Comparison of ENCODE assay signal across 14 mouse cellular contexts in genomic region chr4:134451484-134451883, GRCm38 (mm10). TPM values are rescaled to one million over a fixed set of nuclear protein-coding genes. Genes with fewer than 3 reads are reported as not detected.
DNase-seq lines count a peak whose midpoint lies in the region; ATAC-seq and TF ChIP-seq lines count a peak whose summit lies in the region.
"Had no signal": no experiment of that assay in that cellular context is flagged by ENCODE, and none has a peak within 500 bp of the region (broad histone marks: within the 10 kb centered on the region; RNA-seq: fewer than 3 reads in every experiment).

No protein-coding gene starts in this region.

- H3K4me1 ChIP-seq in cerebellum, adult 2 months (ENCODE audit: control insufficient read depth, insufficient read depth, low read length): peaks cover 23% of the 10 kb centered on the region
- H3K4me1 ChIP-seq in hindbrain, embryonic 16.5 days (ENCODE audit: control insufficient read depth, insufficient read depth, low read depth, low read length): peaks cover 32% of the 10 kb centered on the region
- peaks cover 24% of the 10 kb centered on the region for H3K4me1 ChIP-seq in neural tube, embryonic 14.5 days (ENCODE audit: control insufficient read depth, insufficient read depth, low read length)
- no peaks in the 10 kb centered on the region; the same call in 1 of the 2 replicates for H3K4me1 ChIP-seq in stomach, postnatal 0 days (replicated peaks; ENCODE audit: control insufficient read depth, insufficient read depth)
- peaks cover 11% of the 10 kb centered on the region for H3K4me1 ChIP-seq in kidney, adult 2 months (ENCODE audit: control insufficient read depth, insufficient read depth, low read length)

- no peak for TF ChIP-seq EP300 in stomach, postnatal 0 days (optimal IDR thresholded peaks at IDR 0.05)

- H3K9ac ChIP-seq in hindbrain, embryonic 16.5 days (ENCODE audit: low read depth, low read length): no peak overlapping the region
- no peak overlapping the region for H3K9ac ChIP-seq in neural tube, embryonic 14.5 days (replicated peaks; ENCODE audit: low read depth, low read length)
- H3K9ac ChIP-seq in stomach, postnatal 0 days (ENCODE audit: low read length): no peak overlapping the region
- H3K9ac ChIP-seq: lung, embryonic 14.5 days had no signal

- no peak for TF ChIP-seq CTCF in cerebellum, adult 2 months (IDR thresholded peaks at IDR 0.05; ENCODE audit: borderline replicate concordance, insufficient read depth, low read depth, low read length)
- no peak for TF ChIP-seq CTCF in left cerebral cortex, adult 2 months (IDR thresholded peaks at IDR 0.05)
- TF ChIP-seq CTCF in stomach, postnatal 0 days (IDR thresholded peaks at IDR 0.05; ENCODE audit: low read depth): no peak
- TF ChIP-seq CTCF in kidney, adult 2 months (conservative IDR thresholded peaks at IDR 0.05; ENCODE audit: insufficient read depth, insufficient read length, low read depth, low read length): no peak

- H3K27me3 ChIP-seq in cerebellum, adult 2 months (ENCODE audit: control insufficient read depth, insufficient read depth, low read length): no peaks in the 10 kb centered on the region
- no peaks in the 10 kb centered on the region for H3K27me3 ChIP-seq in hindbrain, embryonic 16.5 days (replicated peaks; ENCODE audit: control insufficient read depth, insufficient read depth, low read length)
- H3K27me3 ChIP-seq in neural tube, embryonic 14.5 days (ENCODE audit: control insufficient read depth, insufficient read depth, low read length): no peaks in the 10 kb centered on the region; the same call in 1 of the 2 replicates
- H3K27me3 ChIP-seq in stomach, postnatal 0 days (ENCODE audit: control insufficient read depth, insufficient read depth, low read length): no peaks in the 10 kb centered on the region
- no peaks in the 10 kb centered on the region for H3K27me3 ChIP-seq in kidney, adult 2 months (replicated peaks; ENCODE audit: control insufficient read depth, insufficient read depth, low read length)

- no peaks in the 10 kb centered on the region for H3K9me3 ChIP-seq in hindbrain, embryonic 16.5 days (ENCODE audit: control insufficient read depth, low read length)
- no peaks in the 10 kb centered on the region for H3K9me3 ChIP-seq in neural tube, embryonic 14.5 days (ENCODE audit: control insufficient read depth, low read length)
- H3K9me3 ChIP-seq in stomach, postnatal 0 days (ENCODE audit: control insufficient read depth, low read length): no peaks in the 10 kb centered on the region
- H3K9me3 ChIP-seq: heart, embryonic 13.5 days had no signal

- H3K27ac ChIP-seq in cerebellum, adult 2 months (ENCODE audit: insufficient read depth, low read length): peak overlapping the region; percentile 90; the same call in 1 of the 2 replicates
- peak overlapping the region; percentile 99 for H3K27ac ChIP-seq in left cerebral cortex, adult 2 months
- peak overlapping the region; percentile 92; the same call in 1 of the 2 replicates for H3K27ac ChIP-seq in hindbrain, embryonic 16.5 days (ENCODE audit: low read depth, low read length)
- H3K27ac ChIP-seq in neural tube, embryonic 14.5 days (ENCODE audit: low read depth, low read length): peak overlapping the region; percentile 93
- H3K27ac ChIP-seq in stomach, postnatal 0 days (replicated peaks): no peak overlapping the region
- H3K27ac ChIP-seq in kidney, adult 2 months (ENCODE audit: insufficient read depth, low read depth, low read length): no peak overlapping the region
- H3K27ac ChIP-seq: heart, embryonic 13.5 days had no signal

- intact Hi-C loops in left cerebral cortex, adult 2 months (cut with DNase I): no loop called here
- intact Hi-C loops in left cerebral cortex, postnatal 14 days (cut with DNase I): no loop called here

- WGBS in cerebellum, adult 2 months: 54% methylated on average over 9 of the region's 9 CpGs
- WGBS in hindbrain, embryonic 16.5 days: 32% methylated on average over 9 of the region's 9 CpGs
- WGBS in neural tube, embryonic 14.5 days: 53% methylated on average over 9 of the region's 9 CpGs
- WGBS in stomach, postnatal 0 days: 64% methylated on average over 9 of the region's 9 CpGs
- 72% methylated on average over 9 of the region's 9 CpGs for WGBS in kidney, adult 2 months

- H3K4me3 ChIP-seq in cerebellum, adult 2 months (replicated peaks; ENCODE audit: insufficient read depth, low read depth, low read length): no peak overlapping the region
- H3K4me3 ChIP-seq in left cerebral cortex, adult 2 months: no peak overlapping the region
- no peak overlapping the region for H3K4me3 ChIP-seq in hindbrain, embryonic 16.5 days (ENCODE audit: low read length)
- H3K4me3 ChIP-seq in neural tube, embryonic 14.5 days (ENCODE audit: low read depth, low read length): no peak overlapping the region
- no peak overlapping the region for H3K4me3 ChIP-seq in stomach, postnatal 0 days (ENCODE audit: low read depth, low read length)
- no peak overlapping the region for H3K4me3 ChIP-seq in kidney, adult 2 months (ENCODE audit: insufficient read depth, low read depth, low read length)

- no peaks in the 10 kb centered on the region for H3K36me3 ChIP-seq in hindbrain, embryonic 16.5 days (ENCODE audit: control insufficient read depth, insufficient read depth, low read length)
- H3K36me3 ChIP-seq in neural tube, embryonic 14.5 days (ENCODE audit: control insufficient read depth, insufficient read depth, low read length): no peaks in the 10 kb centered on the region
- no peaks in the 10 kb centered on the region for H3K36me3 ChIP-seq in stomach, postnatal 0 days (ENCODE audit: control insufficient read depth, insufficient read depth, low read length)
- no peaks in the 10 kb centered on the region for H3K36me3 ChIP-seq in kidney, adult 2 months (ENCODE audit: control insufficient read depth, insufficient read depth, low read length)
- H3K36me3 ChIP-seq: heart, embryonic 13.5 days had no signal

- no peak for ATAC-seq in hindbrain, embryonic 16.5 days
- ATAC-seq in neural tube, embryonic 14.5 days (ENCODE audit: low read depth): no peak
- ATAC-seq in stomach, postnatal 0 days (ENCODE audit: low FRiP score, low TSS enrichment): no peak

- no peak for TF ChIP-seq POLR2A in cerebellum, adult 2 months (IDR thresholded peaks at IDR 0.05; ENCODE audit: borderline replicate concordance, insufficient read depth, low read length)
- no peak for TF ChIP-seq POLR2A in kidney, adult 2 months (IDR thresholded peaks at IDR 0.05; ENCODE audit: low read depth, low read length)

- no peak for DNase-seq in cerebellum, adult 2 months
- DNase-seq in cerebellum, adult 11 months: no peak
- no peak for DNase-seq in left cerebral cortex, adult 2 months (ENCODE audit: extremely low spot score in 1 of 2, low spot score in 2 of 2)
- no peak for DNase-seq in left cerebral cortex, postnatal 14 days (ENCODE audit: low spot score in 2 of 2)
- DNase-seq in stomach, postnatal 0 days (ENCODE audit: low spot score): no peak
- DNase-seq in kidney, adult 2 months: no peak
- DNase-seq: adrenal gland, postnatal 14 days; gastrocnemius, postnatal 36 days; thymus, postnatal 14 days had no signal

- no peak overlapping the region for H3K4me2 ChIP-seq in hindbrain, embryonic 16.5 days (ENCODE audit: low read length)
- H3K4me2 ChIP-seq in neural tube, embryonic 14.5 days (ENCODE audit: low read depth, low read length): no peak overlapping the region
- no peak overlapping the region for H3K4me2 ChIP-seq in stomach, postnatal 0 days (replicated peaks; ENCODE audit: low read depth)

RNA-seq across cellular contexts. Expression of gene Stmn1, which starts 16.6 kb away (rescaled TPM):
- polyA plus RNA-seq in cerebellum, adult 2 months (2012; rRNA removed): 361 and 454 TPM in 2 replicates
- 1,000 to 10,000 TPM in 1 of 2 experiments, 100 to 1,000 TPM in 1; 990 to 1,034 TPM for total RNA-seq in left cerebral cortex, adult 2 months (2021)
- total RNA-seq in left cerebral cortex, postnatal 14 days (2021): 1,000 to 10,000 TPM; 1,227 to 1,286 TPM
- 5,655 and 5,657 TPM in 2 replicates for polyA plus RNA-seq in hindbrain, embryonic 16.5 days (2015; fragmentation: Nextera tagmentation; extraction: Ambion mirVana)
- polyA plus RNA-seq in neural tube, embryonic 14.5 days (2014; fragmentation: Nextera tagmentation; extraction: Ambion mirVana): 5,364 and 5,581 TPM in 2 replicates
- polyA plus RNA-seq in stomach, postnatal 0 days (2015; fragmentation: Nextera tagmentation; extraction: Ambion mirVana): 358 and 380 TPM in 2 replicates
- polyA plus RNA-seq in kidney, adult 2 months (2012; rRNA removed): 9.8 and 24.9 TPM in 2 replicates

RNA-seq across cellular contexts. Expression of gene Paqr7, which starts 45.0 kb away (rescaled TPM):
- 86.0 and 99.2 TPM in 2 replicates for polyA plus RNA-seq in cerebellum, adult 2 months (2012; rRNA removed)
- total RNA-seq in left cerebral cortex, adult 2 months (2021): 10 to 100 TPM; 69.3 to 77.9 TPM
- total RNA-seq in left cerebral cortex, postnatal 14 days (2021): 10 to 100 TPM; 54.6 to 55.8 TPM
- 40.5 and 46.7 TPM in 2 replicates for polyA plus RNA-seq in hindbrain, embryonic 16.5 days (2015; fragmentation: Nextera tagmentation; extraction: Ambion mirVana)
- polyA plus RNA-seq in neural tube, embryonic 14.5 days (2014; fragmentation: Nextera tagmentation; extraction: Ambion mirVana): 9.8 and 13.7 TPM in 2 replicates
- polyA plus RNA-seq in stomach, postnatal 0 days (2015; fragmentation: Nextera tagmentation; extraction: Ambion mirVana): 51.8 and 56.4 TPM in 2 replicates
- polyA plus RNA-seq in kidney, adult 2 months (2012; rRNA removed): 58.7 and 74.3 TPM in 2 replicates

RNA-seq across cellular contexts. Expression of gene Pafah2, which starts 55.4 kb away (rescaled TPM):
- polyA plus RNA-seq in cerebellum, adult 2 months (2012; rRNA removed): 7.1 and 8.9 TPM in 2 replicates
- total RNA-seq in left cerebral cortex, adult 2 months (2021): 1 to 10 TPM; 6.5 to 6.9 TPM
- total RNA-seq in left cerebral cortex, postnatal 14 days (2021): 10 to 100 TPM; 10.9 to 12.3 TPM
- 7.8 and 8.5 TPM in 2 replicates for polyA plus RNA-seq in hindbrain, embryonic 16.5 days (2015; fragmentation: Nextera tagmentation; extraction: Ambion mirVana)
- 7.7 and 7.8 TPM in 2 replicates for polyA plus RNA-seq in neural tube, embryonic 14.5 days (2014; fragmentation: Nextera tagmentation; extraction: Ambion mirVana)
- 16.8 and 17.1 TPM in 2 replicates for polyA plus RNA-seq in stomach, postnatal 0 days (2015; fragmentation: Nextera tagmentation; extraction: Ambion mirVana)
- polyA plus RNA-seq in kidney, adult 2 months (2012; rRNA removed): 96.9 and 102 TPM in 2 replicates

RNA-seq across cellular contexts. Expression of gene Aunip, which starts 59.3 kb away (rescaled TPM):
- 0.24 and 0.65 TPM in 2 replicates for polyA plus RNA-seq in cerebellum, adult 2 months (2012; rRNA removed)
- under 1 TPM; 0.54 to 0.63 TPM for total RNA-seq in left cerebral cortex, adult 2 months (2021)
- under 1 TPM; 0.53 to 0.55 TPM for total RNA-seq in left cerebral cortex, postnatal 14 days (2021)
- 2.4 and 2.9 TPM in 2 replicates for polyA plus RNA-seq in hindbrain, embryonic 16.5 days (2015; fragmentation: Nextera tagmentation; extraction: Ambion mirVana)
- 0.43 and 0.76 TPM in 2 replicates for polyA plus RNA-seq in neural tube, embryonic 14.5 days (2014; fragmentation: Nextera tagmentation; extraction: Ambion mirVana)
- polyA plus RNA-seq in stomach, postnatal 0 days (2015; fragmentation: Nextera tagmentation; extraction: Ambion mirVana): 3.5 and 3.8 TPM in 2 replicates
- polyA plus RNA-seq in kidney, adult 2 months (2012; rRNA removed): 0.07 and 0.09 TPM in 2 replicates
- polyA plus RNA-seq: liver, adult 2 months had no signal

Comparison
In these comparisons a context has a peak if more than half of its experiments do, and no peak if none do; other contexts are left out.
1. H3K27ac ChIP-seq: peak in cerebellum, adult 2 months (single experiment), left cerebral cortex, adult 2 months (single experiment), hindbrain, embryonic 16.5 days (single experiment) and neural tube, embryonic 14.5 days (single experiment); none in stomach, postnatal 0 days (single experiment) and kidney, adult 2 months (single experiment).
2. RNA of gene Stmn1, which starts 16.6 kb away (polyA plus RNA-seq): 5,655 to 5,657 TPM in hindbrain, embryonic 16.5 days, 5,364 to 5,581 TPM in neural tube, embryonic 14.5 days, 361 to 454 TPM in cerebellum, adult 2 months and 358 to 380 TPM in stomach, postnatal 0 days; 9.8 to 24.9 TPM in kidney, adult 2 months; every median in the first group is over 10 times any median in the second.